Mouse (Mus musculus): ENCODE results near the gene Sipa1l1.

GRCm38 (mm10) chr12:82415690-82416364 is 246.7 kb downstream of the Sipa1l1 start:
- TF ChIP-seq CTCF (IDR thresholded peaks at IDR 0.05; ENCODE audit: borderline replicate concordance, insufficient read depth, low read length) (no peak), POLR2A (IDR thresholded peaks at IDR 0.05; ENCODE audit: low read depth, low read length) (no peak)

Data from embryonic fibroblast, embryonic 13.5 days (primary cell).